Mouse (Mus musculus): ENCODE measurements around the gene Plvap. TPM values are rescaled to one million over a fixed set of nuclear protein-coding genes. Genes with fewer than 3 reads are reported as not detected.

Gene Plvap
- polyA plus RNA-seq, 1 experiment from 2014 or later: 3.6 TPM

Other genes starting within 250 kb of the Plvap start
- gene Myo9b, start 239.0 kb downstream of the Plvap start, polyA plus RNA-seq (2014; fragmentation: Nextera tagmentation; extraction: Ambion mirVana): 15.5 and 16.8 TPM in 2 replicates
- 52.0 and 59.5 TPM in 2 replicates for gene Haus8, start 238.8 kb downstream of the Plvap start, polyA plus RNA-seq (2014; fragmentation: Nextera tagmentation; extraction: Ambion mirVana)
- gene Use1, start 144.9 kb downstream of the Plvap start, polyA plus RNA-seq (2014; fragmentation: Nextera tagmentation; extraction: Ambion mirVana): 121 TPM in 2 replicates
- 4.2 and 4.3 TPM in 2 replicates for gene Ocel1, start 140.5 kb downstream of the Plvap start, polyA plus RNA-seq (2014; fragmentation: Nextera tagmentation; extraction: Ambion mirVana)
- gene Nr2f6, start 129.8 kb downstream of the Plvap start, polyA plus RNA-seq (2014; fragmentation: Nextera tagmentation; extraction: Ambion mirVana): 24.9 and 29.4 TPM in 2 replicates
- gene Ushbp1, start 116.0 kb downstream of the Plvap start, polyA plus RNA-seq (2014; fragmentation: Nextera tagmentation; extraction: Ambion mirVana): 3.5 and 5.7 TPM in 2 replicates
- 78.3 and 88.4 TPM in 2 replicates for gene Babam1, start 114.9 kb downstream of the Plvap start, polyA plus RNA-seq (2014; fragmentation: Nextera tagmentation; extraction: Ambion mirVana)
- 3.0 and 5.3 TPM in 2 replicates for gene Ankle1, start 105.7 kb downstream of the Plvap start, polyA plus RNA-seq (2014; fragmentation: Nextera tagmentation; extraction: Ambion mirVana)
- 119 and 133 TPM in 2 replicates for gene Abhd8, start 48.1 kb downstream of the Plvap start, polyA plus RNA-seq (2014; fragmentation: Nextera tagmentation; extraction: Ambion mirVana)
- 199 and 222 TPM in 2 replicates for gene Mrpl34, start 46.8 kb downstream of the Plvap start, polyA plus RNA-seq (2014; fragmentation: Nextera tagmentation; extraction: Ambion mirVana)
- 213 and 233 TPM in 2 replicates for gene Dda1, start 42.6 kb downstream of the Plvap start, polyA plus RNA-seq (2014; fragmentation: Nextera tagmentation; extraction: Ambion mirVana)
- 7.7 and 9.4 TPM in 2 replicates for gene Ano8, start 25.8 kb downstream of the Plvap start, polyA plus RNA-seq (2014; fragmentation: Nextera tagmentation; extraction: Ambion mirVana)
- 4.9 and 5.2 TPM in 2 replicates for gene Gtpbp3, start 23.6 kb downstream of the Plvap start, polyA plus RNA-seq (2014; fragmentation: Nextera tagmentation; extraction: Ambion mirVana)
- gene Ccdc194, start 14.0 kb upstream of the Plvap start, polyA plus RNA-seq (2014; fragmentation: Nextera tagmentation; extraction: Ambion mirVana): not detected in 2 replicates
- gene Bst2, start 25.7 kb upstream of the Plvap start, polyA plus RNA-seq (2014; fragmentation: Nextera tagmentation; extraction: Ambion mirVana): 0.86 and 7.9 TPM in 2 replicates
- gene Mvb12a, start 31.2 kb upstream of the Plvap start, polyA plus RNA-seq (2014; fragmentation: Nextera tagmentation; extraction: Ambion mirVana): 54.6 and 61.5 TPM in 2 replicates
- gene Tmem221, start 47.1 kb upstream of the Plvap start, polyA plus RNA-seq (2014; fragmentation: Nextera tagmentation; extraction: Ambion mirVana): not detected in 2 replicates
- not detected in 2 replicates for gene Nxnl1, start 54.8 kb upstream of the Plvap start, polyA plus RNA-seq (2014; fragmentation: Nextera tagmentation; extraction: Ambion mirVana)
- gene Slc27a1, start 57.1 kb upstream of the Plvap start, polyA plus RNA-seq (2014; fragmentation: Nextera tagmentation; extraction: Ambion mirVana): 33.5 and 41.6 TPM in 2 replicates
- gene Pgls, start 80.4 kb upstream of the Plvap start, polyA plus RNA-seq (2014; fragmentation: Nextera tagmentation; extraction: Ambion mirVana): 241 and 269 TPM in 2 replicates
- gene Fam129c, start 85.9 kb upstream of the Plvap start, polyA plus RNA-seq (2014; fragmentation: Nextera tagmentation; extraction: Ambion mirVana): 6.3 and 8.5 TPM in 2 replicates
- 60.4 and 70.3 TPM in 2 replicates for gene Colgalt1, start 99.2 kb upstream of the Plvap start, polyA plus RNA-seq (2014; fragmentation: Nextera tagmentation; extraction: Ambion mirVana)
- gene Unc13a, start 160.0 kb upstream of the Plvap start, polyA plus RNA-seq (2014; fragmentation: Nextera tagmentation; extraction: Ambion mirVana): 17.4 and 18.9 TPM in 2 replicates
- gene Jak3, start 164.5 kb upstream of the Plvap start, polyA plus RNA-seq (2014; fragmentation: Nextera tagmentation; extraction: Ambion mirVana): 2.5 and 3.6 TPM in 2 replicates
- 0.89 TPM in 1 of 2 replicates, not detected in the other for gene Insl3, start 177.5 kb upstream of the Plvap start, polyA plus RNA-seq (2014; fragmentation: Nextera tagmentation; extraction: Ambion mirVana)
- 0.11 and 0.20 TPM in 2 replicates for gene B3gnt3, start 190.0 kb upstream of the Plvap start, polyA plus RNA-seq (2014; fragmentation: Nextera tagmentation; extraction: Ambion mirVana)
- 66.5 and 74.6 TPM in 2 replicates for gene Fcho1, start 214.0 kb upstream of the Plvap start, polyA plus RNA-seq (2014; fragmentation: Nextera tagmentation; extraction: Ambion mirVana)